Mouse (Mus musculus) retina, adult 2 months (tissue): ENCODE data around the gene Cbarp.

Experiments used
- DNase-seq: peaks from one replicate; pipeline ENCODE4 v3.0.0-alpha.2; 2012; ENCODE audit warnings: low read depth, low spot score

The Cbarp gene

DNA sequence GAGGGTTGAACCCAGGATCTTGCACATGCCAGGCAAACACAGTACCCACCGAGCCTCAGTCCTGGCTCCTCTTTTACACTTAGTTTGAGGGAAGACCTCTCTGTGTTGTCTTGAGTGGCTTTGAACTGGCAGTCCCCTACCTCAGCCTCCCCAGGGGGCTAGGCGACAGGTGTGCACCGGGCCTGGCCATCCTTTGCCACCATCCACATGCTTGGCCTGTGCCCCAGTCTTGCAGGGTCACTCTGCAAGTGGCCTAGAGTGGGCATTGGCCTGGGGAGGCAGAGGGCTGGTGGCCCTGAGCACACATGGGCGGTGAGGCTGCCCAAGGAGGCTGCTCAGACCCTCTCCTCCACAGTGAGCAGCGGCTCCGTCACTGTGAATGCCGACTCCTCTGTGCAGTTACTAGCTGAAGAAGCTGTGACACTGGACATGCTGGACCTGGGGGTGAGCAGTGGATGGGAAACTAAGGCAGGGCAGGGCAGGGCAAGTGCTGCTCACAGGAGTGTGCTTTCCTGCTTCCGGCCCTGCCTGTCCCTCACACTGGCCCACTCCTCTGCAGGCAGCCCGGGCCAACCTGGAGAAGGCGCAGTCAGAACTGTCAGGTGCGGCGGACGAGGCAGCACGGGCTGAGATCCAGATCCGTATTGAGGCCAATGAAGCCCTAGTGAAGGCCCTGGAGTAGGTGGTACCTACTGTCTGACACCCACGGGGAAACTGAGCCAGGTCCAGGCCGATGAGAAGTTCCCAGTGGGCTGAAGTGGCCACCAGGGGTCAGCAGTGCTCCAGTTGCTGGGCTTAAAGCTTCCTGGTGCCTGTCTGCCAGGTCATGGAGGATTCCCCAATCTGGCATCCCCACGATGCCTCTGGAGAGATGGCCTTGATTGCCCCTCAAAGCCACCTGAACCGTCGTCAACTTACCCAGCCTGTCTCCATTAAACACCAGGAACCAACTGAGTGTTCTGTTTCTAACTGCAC lies 4.5 kb upstream of the Cbarp start:
- no peak for DNase-seq

DNA sequence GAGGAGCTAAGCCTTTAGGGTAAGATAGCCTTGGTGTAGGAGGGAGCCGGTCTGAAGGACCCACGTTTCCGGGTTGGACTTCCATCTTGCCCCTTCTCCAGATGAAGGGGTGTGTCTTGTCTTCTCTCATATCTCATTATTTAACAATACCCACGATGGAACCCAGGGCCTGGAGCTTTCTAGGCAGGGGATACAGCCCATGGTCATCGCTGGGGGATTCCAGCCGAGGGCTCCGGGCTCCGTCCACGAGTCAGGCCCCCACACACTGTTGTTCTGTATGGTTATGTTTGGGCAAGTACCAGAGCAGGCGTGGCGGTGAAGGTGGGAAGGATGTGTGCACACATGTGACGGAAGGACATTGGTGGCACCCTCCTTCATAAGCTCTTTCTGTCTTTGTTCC lies 3.5 kb upstream of the Cbarp start:
- DNase-seq = no peak

DNA sequence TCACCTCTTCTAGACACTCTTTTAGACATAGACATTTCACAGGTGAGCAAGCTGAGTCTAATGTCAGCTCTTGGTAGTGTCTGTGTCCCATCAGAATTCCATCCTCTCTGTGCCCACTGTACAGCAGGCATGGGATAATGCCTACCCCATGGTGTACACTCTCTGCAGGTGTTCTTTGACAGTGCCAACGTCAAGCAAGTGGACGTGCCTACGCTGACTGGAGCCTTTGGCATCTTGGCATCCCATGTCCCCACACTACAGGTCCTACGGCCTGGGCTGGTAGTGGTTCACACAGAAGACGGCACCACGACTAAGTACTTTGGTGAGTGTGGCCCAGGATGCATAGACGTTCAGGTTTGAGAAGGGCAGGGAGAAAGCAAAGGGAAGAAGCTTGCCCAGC lies 3.0 kb upstream of the Cbarp start:
- no peak for DNase-seq

DNA sequence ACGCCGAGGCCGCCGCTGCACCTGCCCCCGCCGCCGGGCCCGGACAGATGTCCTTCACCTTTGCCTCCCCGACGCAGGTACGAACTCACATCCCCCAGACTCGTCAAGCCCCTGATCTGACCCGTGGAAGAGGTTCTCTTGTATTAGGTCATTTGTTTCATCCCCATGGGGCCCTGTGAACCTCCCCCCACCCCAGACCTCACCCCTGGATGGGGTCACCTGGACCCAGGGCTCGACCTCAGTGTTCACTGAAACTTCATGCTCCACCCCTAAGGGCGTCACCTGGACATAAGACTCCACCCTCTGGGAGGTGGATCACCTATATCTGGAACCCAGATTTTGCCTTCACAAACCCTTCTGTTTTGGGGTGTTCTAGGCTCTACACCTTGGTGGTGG lies 1.9 kb upstream of the Cbarp start:
- no peak for DNase-seq

DNA sequence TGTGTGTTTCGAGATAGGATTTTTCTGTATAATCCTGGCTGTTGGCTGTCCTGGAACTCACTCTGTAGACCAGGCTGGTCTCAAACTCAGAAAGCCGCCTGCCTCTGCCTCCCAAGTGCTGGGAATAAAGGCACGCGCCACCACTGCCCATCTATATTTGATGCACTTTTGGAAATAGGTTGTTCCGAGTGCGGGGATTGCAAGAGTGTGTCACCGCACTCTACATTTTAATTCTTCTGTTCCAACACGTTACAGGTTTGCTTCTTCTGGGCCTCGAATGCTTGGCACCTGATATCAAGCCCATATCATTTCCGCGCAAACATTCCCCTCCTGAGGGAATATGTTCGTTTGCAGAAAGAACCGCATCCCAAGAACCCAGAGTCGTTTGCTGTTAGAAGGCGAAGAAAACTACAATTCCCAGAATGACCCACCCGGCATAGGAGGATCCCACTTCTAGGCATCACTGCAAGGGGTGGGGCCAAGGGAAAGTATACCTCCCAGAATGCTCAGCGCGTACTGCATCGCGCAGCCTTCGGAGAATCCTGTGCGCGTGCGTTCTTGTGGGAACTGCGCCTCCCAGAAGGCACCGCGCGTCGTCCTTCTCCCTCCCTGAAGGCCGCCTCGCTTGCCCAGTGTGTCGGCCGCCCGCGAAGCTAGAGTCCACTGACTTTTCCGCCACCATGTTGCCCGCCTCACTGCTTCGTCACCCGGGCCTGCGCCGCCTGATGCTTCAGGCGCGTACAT lies 1.3 kb upstream of the Cbarp start:
- DNase-seq = peak; percentile 96

DNA sequence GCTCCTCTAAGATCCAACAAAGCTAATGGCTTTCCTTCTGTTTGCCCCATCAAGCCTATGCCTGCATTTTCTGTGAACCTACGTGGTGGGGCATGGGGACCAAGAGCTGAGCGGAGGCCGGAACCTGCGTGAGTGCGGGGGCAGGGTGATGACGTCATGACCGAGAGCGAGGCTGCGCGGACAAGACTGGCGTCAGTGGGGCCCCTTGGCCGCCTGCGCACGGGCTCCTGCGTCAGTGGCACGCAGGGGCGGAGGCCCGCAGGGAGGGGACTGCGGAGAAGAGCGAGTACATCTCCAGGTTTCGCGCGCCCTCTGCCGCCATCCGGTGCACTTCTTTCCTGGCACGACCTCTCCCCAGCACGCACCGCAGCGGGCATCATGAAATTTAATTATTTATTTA lies 608 bp upstream of the Cbarp start:
- DNase-seq = peak; percentile 81

DNA sequence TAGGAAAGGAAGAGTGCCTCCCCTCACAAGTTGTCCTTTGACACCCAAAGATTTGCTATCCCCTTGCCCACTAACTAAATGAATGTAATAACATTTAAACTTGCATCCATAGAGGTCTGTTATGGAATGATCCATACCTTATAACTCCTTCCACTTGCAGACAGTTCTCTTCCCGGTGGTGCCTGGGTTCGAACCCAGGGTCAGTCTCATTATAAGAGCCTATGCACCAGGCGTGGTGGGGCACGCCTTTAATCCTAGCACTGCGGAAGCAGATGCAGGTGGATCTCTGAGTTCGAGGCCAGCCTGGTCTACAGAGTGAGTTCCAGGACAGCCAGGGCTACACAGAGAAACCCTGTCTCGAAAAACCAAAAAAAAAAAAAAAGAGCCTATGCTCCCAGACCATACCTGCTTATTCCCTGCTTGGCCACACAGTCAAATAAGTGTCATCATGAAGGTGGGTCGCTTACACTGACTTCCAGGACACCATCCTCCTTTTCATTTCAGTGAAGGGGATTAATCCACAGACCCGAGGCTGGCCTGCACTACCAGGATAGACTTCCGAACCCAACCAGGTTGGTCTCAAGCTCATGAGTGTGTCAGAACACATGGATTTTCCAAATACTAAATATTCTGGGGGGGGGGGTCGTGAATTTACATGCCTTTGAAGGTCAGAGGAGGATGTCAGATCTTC lies 515 bp downstream of the Cbarp start:
- no peak for DNase-seq

DNA sequence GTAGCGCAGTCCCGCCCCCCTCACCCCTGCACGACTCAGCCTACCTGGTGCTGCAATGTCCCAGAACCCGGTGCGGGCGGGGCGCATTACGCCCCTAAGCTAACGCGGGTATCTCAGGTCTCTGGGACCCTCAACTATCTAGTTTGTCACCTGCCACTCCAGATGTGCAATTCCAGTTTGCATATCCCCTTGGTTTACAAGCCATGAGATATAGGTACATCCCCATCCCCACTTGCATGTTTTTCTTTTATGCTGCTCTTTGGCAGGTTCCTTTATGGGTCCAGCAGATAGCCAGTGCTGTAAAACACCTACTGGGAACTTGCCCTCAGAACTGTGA lies 1.2 kb downstream of the Cbarp start:
- no peak for DNase-seq

DNA sequence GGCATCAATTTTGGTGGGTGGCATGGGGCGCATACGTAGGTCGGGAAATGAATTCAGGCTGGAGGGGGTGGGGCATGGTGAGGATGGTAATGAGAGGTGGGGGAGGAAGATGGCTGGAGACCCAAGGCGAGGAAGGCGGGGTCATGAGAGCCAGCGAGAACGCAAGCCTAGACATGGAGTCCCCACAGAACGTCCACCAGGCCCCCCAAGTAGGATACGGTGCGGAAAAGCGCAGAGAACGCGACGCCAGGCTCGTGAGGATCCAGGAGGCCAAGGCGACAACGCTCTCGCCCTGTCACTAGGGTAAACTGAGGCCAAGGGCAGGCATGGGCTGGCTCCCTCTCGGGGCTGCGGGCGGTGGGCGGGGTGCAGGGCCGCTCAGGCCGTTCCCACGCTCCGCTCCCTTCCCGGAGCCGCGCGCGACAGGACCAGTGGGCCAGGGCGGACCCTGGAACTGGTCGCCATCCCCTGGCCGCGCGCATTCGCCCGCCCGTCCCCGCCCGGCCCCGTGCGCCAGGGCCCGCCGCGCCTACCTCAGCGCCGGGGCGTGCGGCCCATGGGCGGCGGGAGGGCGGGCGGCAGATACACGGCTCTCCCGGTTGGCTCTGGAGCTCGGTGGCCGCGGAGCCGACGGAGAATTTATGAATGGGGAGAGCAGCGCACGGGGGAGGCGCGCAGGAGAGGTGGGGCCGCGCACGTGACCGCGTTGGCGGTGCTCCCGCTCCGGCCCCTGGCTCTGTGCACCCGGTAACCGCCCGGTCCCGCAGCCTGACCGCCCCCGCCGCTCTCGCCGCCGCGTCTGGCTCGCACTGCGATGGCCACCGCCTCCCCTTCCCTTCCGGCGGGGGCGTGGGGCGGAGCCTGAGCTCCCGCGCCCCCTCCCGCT lies 1.8 kb downstream of the Cbarp start, which contains the start of gene Atp5d:
Gene Atp5d, plus strand, starts transcription at position 80 of the 886 bp plus-strand sequence.
- DNase-seq = no peak

DNA sequence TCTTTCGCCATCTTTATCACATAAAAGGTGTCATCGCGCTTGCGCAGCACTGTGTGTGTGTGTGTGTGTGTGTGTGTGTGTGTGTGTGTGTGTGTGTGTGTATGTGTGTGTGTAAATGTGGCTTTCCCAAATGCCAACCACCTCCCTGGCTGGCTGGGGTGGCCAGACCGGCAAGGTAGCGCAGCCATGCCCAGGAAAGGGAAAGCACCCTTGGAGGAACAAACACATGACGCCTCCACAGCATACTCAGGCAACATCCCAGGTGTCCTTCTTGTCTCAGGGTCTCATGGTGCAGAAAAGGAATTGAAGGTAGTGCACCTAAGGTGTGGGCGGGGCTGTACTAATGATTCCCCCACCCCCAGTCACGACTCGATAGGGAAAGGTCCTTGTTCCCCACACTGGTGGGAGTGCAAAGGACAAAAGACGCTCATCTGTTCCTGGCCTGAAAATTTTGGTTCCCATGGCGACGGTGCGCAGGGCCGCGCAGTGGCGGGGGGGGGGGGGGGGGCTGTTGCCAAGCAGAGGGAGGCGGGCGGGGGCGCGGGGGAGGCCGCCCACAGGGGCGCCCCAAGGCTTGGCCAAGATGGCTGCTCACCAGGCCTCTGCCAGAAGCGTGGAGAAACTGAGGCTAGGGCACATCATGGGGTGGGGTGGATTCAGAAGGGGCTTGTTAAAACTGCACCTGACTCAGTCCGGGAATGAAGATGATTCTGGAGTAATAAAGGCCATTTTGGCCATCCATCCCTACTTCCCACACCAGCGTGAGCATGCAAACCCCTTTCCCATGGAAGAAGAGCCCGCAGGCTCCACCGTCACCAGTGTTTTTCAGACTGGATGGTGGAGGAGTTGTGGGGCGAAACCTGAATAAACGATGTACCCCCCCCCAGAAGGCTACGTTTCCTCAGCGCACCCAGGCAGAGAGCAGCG lies 2.7 kb downstream of the Cbarp start:
- no peak for DNase-seq

DNA sequence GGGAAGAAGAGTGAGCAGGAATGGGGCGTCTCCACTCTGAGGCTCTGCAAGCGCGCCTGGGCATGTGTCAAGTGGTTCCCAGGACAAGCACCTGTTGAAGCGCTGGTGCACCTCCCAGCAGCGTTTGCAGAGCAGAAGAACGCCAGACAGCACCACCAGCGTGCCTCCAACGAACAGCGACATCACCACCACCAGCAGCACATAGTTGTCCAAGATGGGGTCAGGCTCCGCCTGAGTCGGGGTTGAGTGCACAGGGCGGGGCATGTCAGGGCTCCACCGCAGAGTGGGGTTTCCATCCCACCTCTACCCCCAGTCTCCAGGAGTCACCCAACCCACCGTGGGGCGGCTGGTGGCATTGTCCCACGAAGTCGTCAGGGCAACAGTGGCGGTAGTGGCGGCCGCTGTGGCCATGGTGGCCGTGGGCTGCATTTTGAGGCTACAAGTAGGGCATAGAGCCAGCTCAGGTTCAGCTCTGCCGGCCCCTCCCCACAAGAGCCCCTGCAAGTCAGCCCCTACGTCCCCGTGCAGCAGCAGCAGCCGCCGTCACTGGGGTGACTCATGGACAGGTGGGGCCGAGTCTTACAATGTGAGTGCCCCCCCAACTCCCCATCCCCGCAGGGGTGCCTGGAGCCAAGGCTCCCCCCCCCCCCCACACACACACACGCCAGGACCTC lies 3.5 kb downstream of the Cbarp start:
- no peak for DNase-seq

DNA sequence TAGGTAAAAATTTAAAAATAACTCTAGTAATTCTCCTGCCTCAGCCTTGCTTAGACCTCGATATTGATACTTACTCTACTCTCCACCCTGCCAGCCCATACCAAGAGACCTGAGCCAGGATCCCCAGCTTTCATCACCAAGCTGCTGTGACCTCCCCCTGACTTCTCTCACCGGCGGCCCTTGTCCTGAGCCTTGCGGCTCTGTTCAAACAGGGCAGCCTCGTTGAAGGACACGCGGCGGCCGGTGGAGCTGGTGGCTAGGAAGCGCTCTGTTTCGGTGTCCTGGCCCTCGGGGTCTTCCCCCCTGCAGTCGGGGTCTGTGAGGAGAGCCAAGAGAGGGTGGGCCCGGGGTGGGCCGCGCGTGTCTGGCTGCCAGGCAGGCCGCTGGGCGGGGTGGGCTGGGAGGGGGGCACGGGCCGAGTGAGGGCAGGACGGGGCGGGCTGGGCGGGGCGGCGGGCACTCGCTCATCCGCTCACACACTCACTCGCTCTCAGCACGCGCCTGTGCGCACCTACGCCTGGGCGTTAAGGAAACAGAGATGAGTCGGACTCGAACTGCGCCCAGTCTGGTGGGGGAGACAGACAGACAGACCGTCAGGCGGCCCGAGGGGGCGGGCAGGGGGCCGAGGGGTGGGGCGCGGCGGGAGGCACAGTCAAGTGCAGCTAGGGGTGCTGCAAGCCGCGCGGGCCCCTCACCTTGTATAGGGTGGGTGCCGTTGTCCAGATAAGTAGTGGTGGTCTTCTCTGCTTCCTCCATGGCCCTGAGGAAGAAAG lies 4.3 kb downstream of the Cbarp start:
- no peak for DNase-seq

DNA sequence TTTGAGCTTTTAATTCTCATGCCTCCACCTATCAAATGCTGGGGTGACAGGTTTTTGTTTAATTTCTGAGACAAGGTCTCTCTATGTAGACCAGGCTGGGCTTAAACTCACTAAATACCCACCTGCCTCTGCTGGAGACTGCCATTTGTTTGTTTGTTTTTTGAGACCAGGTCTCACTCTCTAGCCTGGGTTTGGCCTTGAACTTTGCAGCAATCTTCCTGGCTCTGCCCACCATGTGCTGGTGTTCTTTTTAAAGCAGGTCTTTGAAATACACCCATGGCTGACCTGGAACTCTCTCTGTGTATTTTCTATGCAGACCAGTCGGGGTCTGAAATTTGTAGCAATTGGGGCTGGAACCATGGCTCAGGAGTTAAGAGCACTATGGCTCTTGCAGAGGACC lies 5.0 kb downstream of the Cbarp start:
- no peak for DNase-seq

DNA sequence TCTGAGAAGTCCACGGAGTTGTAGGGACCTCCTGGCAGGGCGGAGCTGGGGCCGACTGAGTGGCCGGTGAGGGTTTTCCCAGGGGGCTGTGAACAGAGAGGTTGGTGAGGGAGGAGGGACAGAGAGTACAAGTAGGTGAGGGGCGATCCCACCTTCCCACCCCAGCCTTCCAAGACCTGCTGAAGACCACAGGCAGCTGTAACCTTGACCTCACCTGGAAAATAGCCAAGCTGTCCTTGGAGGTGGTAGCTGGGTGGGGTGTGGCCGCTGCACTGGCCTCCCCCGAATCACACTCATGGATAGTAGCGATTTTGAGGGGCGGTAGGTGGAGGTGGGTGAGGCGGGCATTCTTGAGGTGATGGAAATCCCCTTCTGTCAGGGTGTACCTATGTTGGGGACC lies 5.5 kb downstream of the Cbarp start:
- no peak for DNase-seq

DNA sequence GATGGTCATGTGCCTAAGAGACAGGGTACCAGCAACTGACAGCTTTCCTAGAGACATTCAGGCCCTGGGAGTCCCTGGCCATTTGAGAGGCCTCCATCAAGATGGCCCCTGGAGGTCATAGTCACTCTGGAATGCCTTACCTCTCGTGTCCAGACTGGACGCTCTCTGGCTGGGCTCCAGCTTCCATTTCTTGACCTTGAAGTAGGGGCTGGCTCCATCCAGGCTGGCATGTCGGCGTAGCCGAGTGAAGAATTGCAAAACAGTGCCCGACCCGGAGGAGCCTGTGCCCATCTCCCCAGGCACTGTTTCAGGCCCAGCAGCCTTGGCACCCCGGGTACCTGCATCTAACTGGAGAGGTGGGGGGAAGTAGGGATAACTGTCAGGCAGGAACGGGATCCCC lies 6.2 kb downstream of the Cbarp start:
- no peak for DNase-seq

DNA sequence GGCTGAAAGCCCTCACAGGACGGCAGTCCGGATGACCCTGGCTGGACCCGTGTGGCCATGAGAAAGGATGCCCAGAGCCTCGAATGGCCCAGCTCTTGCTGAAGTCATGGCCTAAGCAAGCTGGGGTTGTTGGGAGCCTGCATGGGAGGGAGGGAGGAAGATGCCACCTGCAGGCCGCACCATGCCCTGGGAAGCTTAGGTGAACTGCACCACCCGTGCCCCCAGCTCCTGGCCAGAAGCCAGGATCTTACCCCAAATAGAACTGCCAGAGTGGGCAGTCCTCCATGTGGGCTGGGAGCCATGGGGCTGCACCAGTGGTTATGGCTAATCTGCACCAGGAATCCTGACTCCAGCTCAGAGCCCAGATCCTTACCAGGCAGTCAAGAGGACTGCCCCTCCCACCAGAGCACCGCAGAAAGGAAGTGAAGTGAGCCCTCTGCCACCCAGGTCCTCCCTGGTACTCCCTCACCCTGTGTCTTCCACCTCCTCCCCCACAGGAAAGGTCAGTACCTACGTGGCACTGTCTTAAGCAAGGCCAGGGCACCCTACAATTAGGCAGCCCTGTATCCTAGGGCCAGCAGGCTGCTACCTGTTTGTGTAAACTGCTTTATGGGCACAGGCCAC lies 7.3 kb downstream of the Cbarp start:
- no peak for DNase-seq

DNA sequence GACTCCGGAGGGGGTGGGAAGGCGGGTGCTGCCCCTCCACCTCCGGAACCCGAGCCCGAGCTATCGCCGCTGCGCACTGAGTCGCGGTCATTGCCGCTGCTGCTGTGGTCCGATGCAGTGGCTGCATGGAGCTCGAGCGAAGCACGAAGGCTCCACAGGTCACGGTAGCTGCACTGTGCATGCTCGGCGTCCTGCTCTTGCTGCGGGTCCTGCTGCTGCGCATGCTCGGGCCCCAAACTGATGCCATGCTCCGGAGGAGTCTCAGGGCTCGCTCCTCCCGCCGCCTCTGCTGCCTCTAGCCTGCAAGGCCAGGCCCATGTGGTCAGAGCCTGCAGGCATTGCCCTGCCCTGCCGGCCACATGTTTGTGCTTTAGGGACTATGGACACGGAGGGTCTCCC lies 8.7 kb downstream of the Cbarp start:
- no peak for DNase-seq

DNA sequence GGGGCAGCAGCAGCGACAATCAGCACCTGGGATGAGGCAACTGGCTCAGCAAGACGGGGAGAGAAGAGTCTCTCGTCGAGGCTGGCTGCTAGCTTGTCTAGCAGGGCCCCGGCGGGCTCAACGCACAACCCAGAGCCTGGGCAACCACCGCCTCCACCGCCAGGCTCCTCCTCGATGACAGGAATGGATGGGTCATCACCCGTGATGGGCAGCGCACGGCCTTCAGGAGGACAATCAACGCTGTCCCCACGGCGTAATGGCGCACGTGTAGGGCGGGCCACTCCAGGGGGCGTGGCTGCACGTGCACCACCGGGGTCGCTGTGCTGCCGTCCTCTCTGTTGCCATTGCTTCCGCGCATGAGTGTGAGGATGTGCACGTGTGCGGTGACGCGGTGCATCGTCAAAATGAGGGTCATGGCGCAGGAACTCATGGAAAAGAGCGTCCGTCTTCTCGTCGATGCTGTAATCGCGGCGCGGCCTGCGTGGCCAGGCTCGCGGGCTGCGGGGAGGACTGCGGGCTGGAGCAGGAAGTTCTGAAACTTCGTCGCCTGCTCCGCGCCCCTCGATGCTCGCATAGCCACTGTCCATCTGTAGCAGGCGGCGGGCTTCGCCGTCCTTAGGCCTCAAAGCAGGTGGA lies 9.2 kb downstream of the Cbarp start:
- DNase-seq = no peak
